ENCODE assay signal across 17 mouse cellular contexts in the genomic region with DNA sequence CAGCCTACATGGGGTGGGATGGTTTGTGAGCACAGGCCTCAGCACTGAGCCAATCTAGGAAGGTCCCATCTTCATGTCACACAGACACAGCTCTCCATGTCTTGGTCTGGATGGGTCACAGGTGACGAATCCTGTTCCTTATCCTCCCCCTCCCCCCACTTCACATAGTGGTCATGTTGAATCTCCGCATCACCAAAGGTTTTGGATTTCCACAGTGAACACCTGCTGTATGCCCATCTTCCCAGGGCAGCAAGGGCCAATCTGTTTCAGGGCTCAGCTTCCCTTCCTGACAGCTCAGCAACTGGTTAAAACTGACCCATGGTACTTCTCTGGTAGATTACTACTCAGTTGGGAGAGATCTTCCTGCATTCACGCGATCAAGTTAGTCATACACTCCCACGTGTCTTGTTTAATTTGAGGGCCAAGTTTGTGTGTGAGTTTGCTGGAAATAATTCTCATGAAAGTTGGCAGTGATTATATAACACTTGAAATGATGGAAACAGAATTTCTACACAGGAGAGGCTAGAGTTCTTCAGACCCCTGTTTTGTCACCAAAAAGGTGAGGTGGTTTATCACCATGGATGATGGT.
"Had no signal": no experiment of that assay in that cellular context is flagged by ENCODE, and none has a peak within 500 bp of the region (broad histone marks: within the 10 kb centered on the region; RNA-seq: fewer than 3 reads in every experiment).

No protein-coding gene starts in this region.

- H3K4me3 ChIP-seq: limb, embryonic 12.5 days; lung, embryonic 15.5 days; megakaryocyte, embryonic 14.5 days; midbrain, embryonic 15.5 days; neural tube, embryonic 13.5 days had no signal

- H3K36me3 ChIP-seq: limb, embryonic 12.5 days; lung, embryonic 15.5 days; midbrain, embryonic 15.5 days; neural tube, embryonic 13.5 days had no signal

- H3K9ac ChIP-seq: limb, embryonic 12.5 days; liver, postnatal 0 days; lung, embryonic 15.5 days; midbrain, embryonic 15.5 days; neural tube, embryonic 13.5 days had no signal

- H3K27me3 ChIP-seq: lung, embryonic 15.5 days; megakaryocyte, embryonic 14.5 days; midbrain, embryonic 15.5 days; neural tube, embryonic 13.5 days had no signal

- H3K4me2 ChIP-seq: limb, embryonic 12.5 days; lung, embryonic 15.5 days; midbrain, embryonic 11.5 days; midbrain, embryonic 15.5 days; neural tube, embryonic 13.5 days had no signal

- DNase-seq: kidney, adult 8-10 months; kidney, postnatal 14 days; layer of hippocampus, adult 9-11 months; layer of hippocampus, postnatal 36 days; liver; liver, postnatal 0 days; lung, postnatal 14 days; retina, postnatal 1 day; right cerebral cortex, postnatal 14 days; thymus, postnatal 36 days had no signal

- ATAC-seq: liver, postnatal 0 days; midbrain, embryonic 15.5 days had no signal

- H3K27ac ChIP-seq: limb, embryonic 12.5 days; lung, embryonic 15.5 days; macrophage; midbrain, embryonic 15.5 days; neural tube, embryonic 13.5 days had no signal

- H3K9me3 ChIP-seq: limb, embryonic 12.5 days; lung, embryonic 15.5 days; megakaryocyte, embryonic 14.5 days; midbrain, embryonic 15.5 days; neural tube, embryonic 13.5 days had no signal
